Mouse (Mus musculus): ENCODE measurements around the gene Gm7138. TPM values are rescaled to one million over a fixed set of nuclear protein-coding genes. Genes with fewer than 3 reads are reported as not detected.

The Gm7138 gene
- not detected in 2 replicates for polyA plus RNA-seq (2012; ENCODE audit: low replicate concordance)

DNA sequence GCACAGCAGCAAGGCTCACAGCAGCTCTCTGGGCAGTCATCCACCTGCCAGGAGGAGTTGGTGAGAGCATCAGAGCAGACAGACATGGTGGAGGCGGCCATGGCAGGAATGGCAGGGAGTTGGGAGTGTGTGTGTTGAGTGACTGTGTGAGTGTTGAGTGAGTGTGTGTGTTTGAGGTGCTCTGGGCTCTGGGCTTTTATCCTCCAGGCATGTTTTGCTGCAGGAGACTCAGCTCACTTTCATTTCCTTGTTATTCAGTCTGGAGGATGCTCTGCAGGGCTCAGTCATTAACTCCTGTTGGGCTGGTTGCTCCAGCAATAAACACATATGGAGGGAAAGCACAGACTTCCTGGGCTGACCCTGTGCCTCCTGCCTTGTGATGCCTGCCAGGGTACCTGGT, at the start of gene Gm7138:
TSS of gene Gm7138 (minus strand) at position 101 of the 400 bp plus-strand sequence.

DNA sequence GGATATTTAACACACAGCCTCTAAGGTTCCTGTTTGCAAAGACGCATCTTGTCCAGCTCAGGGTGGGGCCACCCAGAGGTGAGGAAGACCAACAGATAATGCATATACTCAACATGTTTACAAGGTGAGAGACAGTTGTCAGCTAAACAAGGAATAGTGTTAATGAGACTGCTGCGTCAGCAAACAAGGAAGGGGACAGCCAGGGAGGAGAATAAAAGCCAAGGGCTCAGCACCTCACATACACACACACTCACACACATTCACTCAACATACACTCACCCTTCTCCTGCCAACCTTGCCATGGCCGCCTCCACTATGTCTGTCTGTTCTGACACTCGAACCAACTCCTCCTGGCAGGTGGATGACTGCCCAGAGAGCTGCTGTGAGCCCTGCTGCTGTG, 37.6 kb upstream of the Gm7138 start, which contains the start of gene Gm2696:
TSS of gene Gm2696 (plus strand) at position 301 of the 400 bp plus-strand sequence.

DNA sequence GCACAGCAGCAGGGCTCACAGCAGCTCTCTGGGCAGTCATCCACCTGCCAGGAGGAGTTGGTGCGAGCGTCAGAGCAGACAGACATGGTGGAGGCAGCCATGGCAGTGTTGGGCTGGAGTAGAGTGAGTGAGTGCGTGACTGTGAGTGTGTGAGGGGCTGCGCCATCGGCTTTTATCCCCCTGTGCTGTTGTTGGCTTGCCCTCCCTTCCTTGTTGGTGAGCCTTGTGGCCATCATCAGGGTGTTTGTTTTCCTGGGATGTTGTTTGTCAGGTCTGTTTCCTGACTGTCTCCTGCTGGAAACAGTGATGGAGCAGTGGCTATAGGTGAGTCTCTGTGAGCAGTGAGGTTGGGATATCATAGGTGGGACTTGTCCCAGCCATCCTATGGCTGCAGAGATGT, 35.0 kb upstream of the Gm7138 start, which contains the start of gene Gm9507:
TSS of gene Gm9507 (minus strand) at position 101 of the 400 bp plus-strand sequence.

DNA sequence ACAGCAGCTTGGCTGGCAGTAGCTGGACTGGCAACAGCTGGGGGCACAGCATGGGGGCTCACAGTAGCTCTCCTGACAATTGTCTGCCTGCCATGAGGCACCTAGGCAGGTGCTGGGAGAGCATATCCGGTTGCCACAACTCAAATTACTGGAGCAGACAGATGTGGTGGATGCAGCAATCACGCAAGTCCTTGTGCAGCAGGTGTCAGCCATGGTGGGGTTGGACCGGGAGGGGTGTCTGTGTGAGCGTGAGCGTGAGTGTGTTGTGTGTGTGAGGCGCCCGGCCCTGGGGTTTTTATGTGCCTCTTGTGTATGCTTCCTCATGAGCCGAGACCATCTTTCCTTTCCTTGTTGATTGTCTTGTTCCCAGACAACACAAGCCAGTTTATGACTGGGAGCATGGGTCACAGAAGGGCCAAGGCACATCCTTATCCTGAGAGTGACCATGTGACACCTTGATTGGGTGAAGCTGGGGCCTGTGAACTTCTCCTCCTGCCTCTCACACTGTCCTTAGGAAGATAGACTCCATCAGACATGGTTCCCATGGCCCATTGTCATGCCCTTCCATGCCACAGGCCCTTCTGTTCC, 22.3 kb upstream of the Gm7138 start, which contains the start of gene Gm19668:
TSS of gene Gm19668 (minus strand) at position 213 of the 588 bp plus-strand sequence.

DNA sequence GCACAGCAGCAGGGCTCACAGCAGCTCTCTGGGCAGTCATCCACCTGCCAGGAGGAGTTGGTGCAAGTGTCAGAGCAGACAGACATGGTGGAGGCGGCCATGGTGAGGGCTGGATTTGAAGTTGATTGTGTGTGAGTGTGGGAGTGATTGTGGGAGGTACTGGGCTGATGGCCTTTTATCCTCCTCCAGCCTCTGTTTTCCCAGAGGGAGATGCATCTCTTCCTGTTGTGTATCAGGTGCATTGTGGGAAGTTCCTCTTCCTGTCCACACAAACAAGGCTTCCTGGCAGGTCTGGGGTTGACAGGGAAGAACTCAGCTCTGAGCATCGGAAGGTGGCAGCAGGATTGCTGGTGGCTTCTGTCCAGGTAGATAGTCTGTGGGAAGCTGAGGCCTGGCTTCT, 18.2 kb upstream of the Gm7138 start, which contains the start of gene Gm9639:
TSS of gene Gm9639 (minus strand) at position 101 of the 400 bp plus-strand sequence.

DNA sequence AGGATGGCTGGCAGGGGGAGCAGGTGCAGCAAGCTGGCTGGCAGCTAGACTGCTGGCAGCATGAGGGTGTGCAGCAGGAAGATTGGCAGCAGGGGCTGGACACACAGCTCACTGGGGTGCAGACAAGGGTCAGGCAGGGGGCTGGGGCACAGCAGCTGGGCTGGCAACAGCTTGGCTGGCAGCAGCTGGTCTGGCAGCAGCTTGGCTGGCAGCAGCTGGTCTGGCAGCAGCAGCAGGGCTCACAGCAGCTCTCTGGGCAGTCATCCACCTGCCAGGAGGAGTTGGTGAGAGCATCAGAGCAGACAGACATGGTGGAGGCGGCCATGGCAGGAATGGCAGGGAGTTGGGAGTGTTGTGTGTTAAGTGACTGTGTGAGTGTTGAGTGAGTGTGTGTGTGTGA, 11.1 kb upstream of the Gm7138 start, which contains the start of gene Gm7137:
TSS of gene Gm7137 (minus strand) at position 325 of the 400 bp plus-strand sequence.

DNA sequence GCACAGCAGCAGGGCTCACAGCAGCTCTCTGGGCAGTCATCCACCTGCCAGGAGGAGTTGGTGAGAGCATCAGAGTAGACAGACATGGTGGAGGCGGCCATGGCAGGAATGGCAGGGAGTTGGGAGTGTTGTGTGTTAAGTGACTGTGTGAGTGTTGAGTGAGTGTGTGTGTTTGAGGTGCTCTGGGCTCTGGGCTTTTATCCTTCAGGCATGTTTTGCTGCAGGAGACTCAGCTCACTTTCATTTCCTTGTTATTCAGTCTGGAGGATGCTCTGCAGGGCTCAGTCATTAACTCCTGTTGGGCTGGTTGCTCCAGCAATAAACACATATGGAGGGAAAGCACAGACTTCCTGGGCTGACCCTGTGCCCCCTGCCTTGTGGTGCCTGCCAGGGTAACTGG, 5.7 kb upstream of the Gm7138 start, which contains the start of gene Gm3250:
TSS of gene Gm3250 (minus strand) at position 101 of the 400 bp plus-strand sequence.

DNA sequence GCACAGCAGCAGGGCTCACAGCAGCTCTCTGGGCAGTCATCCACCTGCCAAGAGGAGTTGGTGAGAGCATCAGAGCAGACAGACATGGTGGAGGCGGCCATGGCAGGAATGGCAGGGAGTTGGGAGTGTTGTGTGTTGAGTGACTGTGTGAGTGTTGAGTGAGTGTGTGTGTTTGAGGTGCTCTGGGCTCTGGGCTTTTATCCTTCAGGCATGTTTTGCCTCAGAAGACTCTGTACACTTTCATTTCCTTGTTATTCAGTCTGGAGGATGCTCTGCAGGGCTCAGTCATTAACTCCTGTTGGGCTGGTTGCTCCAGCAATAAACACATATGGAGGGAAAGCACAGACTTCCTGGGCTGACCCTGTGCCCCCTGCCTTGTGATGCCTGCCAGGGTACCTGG, 5.5 kb downstream of the Gm7138 start, which contains the start of gene Gm3238:
TSS of gene Gm3238 (minus strand) at position 101 of the 400 bp plus-strand sequence.

DNA sequence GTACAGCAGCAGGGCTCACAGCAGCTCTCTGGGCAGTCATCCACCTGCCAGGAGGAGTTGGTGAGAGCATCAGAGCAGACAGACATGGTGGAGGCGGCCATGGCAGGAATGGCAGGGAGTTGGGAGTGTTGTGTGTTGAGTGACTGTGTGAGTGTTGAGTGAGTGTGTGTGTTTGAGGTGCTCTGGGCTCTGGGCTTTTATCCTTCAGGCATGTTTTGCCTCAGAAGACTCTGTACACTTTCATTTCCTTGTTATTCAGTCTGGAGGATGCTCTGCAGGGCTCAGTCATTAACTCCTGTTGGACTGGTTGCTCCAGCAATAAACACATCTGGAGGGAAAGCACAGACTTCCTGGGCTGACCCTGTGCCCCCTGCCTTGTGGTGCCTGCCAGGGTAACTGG, 17.2 kb downstream of the Gm7138 start, which contains the start of gene Gm3233:
TSS of gene Gm3233 (minus strand) at position 101 of the 400 bp plus-strand sequence.

DNA sequence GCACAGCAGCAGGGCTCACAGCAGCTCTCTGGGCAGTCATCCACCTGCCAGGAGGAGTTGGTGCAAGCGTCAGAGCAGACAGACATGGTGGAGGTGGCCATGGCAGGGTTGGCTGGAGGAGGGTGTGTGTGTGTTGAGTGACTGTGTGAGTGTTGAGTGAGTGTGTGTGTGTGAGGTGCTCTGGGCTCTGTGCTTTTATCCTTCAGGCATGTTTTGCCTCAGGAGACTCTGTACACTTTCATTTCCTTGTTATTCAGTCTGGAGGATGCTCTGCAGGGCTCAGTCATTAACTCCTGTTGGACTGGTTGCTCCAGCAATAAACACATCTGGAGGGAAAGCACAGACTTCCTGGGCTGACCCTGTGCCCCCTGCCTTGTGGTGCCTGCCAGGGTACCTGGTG, 25.5 kb downstream of the Gm7138 start, which contains the start of gene Gm9736:
TSS of gene Gm9736 (minus strand) at position 101 of the 400 bp plus-strand sequence.

DNA sequence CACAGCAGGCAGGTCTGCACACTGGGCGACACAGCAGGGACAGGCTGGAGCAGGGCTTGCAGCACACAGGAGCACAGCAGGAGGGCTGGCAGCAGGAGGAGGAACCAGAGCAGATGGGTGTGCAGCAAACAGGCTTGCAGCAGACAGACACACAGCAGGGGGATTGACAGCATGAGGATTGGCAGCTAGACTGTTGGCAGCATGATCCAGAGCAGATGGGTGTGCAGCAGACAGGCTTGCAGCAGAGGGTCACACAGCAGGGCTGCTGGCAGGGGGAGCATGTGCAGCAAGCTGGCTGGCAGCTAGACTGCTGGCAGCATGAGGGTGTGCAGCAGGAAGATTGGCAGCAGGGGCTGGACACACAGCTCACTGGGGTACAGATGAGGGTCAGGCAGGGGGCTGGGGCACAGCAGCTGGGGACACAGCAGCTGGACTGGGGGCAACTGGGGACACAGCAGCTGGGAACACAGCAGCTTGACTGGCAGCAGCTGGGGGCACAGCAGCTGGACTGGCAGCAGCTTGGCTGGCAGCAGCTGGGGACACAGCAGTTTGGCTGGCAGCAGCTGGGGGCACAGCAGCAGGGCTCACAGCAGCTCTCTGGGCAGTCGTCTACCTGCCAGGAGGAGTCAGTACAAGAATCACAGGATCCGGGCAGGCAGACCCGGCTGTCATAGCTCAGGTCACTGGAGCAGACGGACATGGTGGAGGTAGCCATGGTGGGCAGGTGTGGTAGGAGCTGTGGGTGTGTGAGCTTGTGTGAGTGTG, 34.6 kb downstream of the Gm7138 start, which contains the start of gene Gm18596:
TSS of gene Gm18596 (minus strand) at position 715 of the 765 bp plus-strand sequence.

Other genes with a start within 250 kb of the Gm7138 start
- 3.8 and 15.3 TPM in 2 replicates for gene Itgb2, start 246.7 kb downstream of the Gm7138 start, polyA plus RNA-seq (2012; ENCODE audit: low replicate concordance)
- gene Pttg1ip, start 195.2 kb downstream of the Gm7138 start, polyA plus RNA-seq (2012; ENCODE audit: low replicate concordance): 22.2 and 37.6 TPM in 2 replicates
- 36.3 and 57.5 TPM in 2 replicates for gene Sumo3, start 170.8 kb downstream of the Gm7138 start, polyA plus RNA-seq (2012; ENCODE audit: low replicate concordance)
- not detected in 2 replicates for gene Gm49325, start 170.7 kb downstream of the Gm7138 start, polyA plus RNA-seq (2012; ENCODE audit: low replicate concordance)
- 15.4 and 47.2 TPM in 2 replicates for gene Ube2g2, start 154.7 kb downstream of the Gm7138 start, polyA plus RNA-seq (2012; ENCODE audit: low replicate concordance)
- 0.10 and 0.16 TPM in 2 replicates for gene Tspear, start 90.4 kb downstream of the Gm7138 start, polyA plus RNA-seq (2012; ENCODE audit: low replicate concordance)
- gene Gm19402, start 86.2 kb downstream of the Gm7138 start, polyA plus RNA-seq (2012; ENCODE audit: low replicate concordance): not detected in 2 replicates
- gene Gm9508, start 79.7 kb downstream of the Gm7138 start, polyA plus RNA-seq (2012; ENCODE audit: low replicate concordance): not detected in 2 replicates
- not detected in 2 replicates for gene Gm10272, start 70.3 kb downstream of the Gm7138 start, polyA plus RNA-seq (2012; ENCODE audit: low replicate concordance)
- not detected in 2 replicates for gene Gm10024, start 65.5 kb downstream of the Gm7138 start, polyA plus RNA-seq (2012; ENCODE audit: low replicate concordance)
- gene Gm10142, start 61.1 kb downstream of the Gm7138 start, polyA plus RNA-seq (2012; ENCODE audit: low replicate concordance): not detected in 2 replicates
- not detected in 2 replicates for gene Krtap12-1, start 56.3 kb downstream of the Gm7138 start, polyA plus RNA-seq (2012; ENCODE audit: low replicate concordance)
- gene Gm10100, start 50.5 kb downstream of the Gm7138 start, polyA plus RNA-seq (2012; ENCODE audit: low replicate concordance): not detected in 2 replicates
- gene Gm18596, start 34.3 kb downstream of the Gm7138 start, polyA plus RNA-seq (2012; ENCODE audit: low replicate concordance): 0.22 TPM in 1 of 2 replicates, not detected in the other
- not detected in 2 replicates for gene Gm9736, start 25.6 kb downstream of the Gm7138 start, polyA plus RNA-seq (2012; ENCODE audit: low replicate concordance)
- gene Gm3233, start 17.3 kb downstream of the Gm7138 start, polyA plus RNA-seq (2012; ENCODE audit: low replicate concordance): not detected in 2 replicates
- 0.28 TPM in 1 of 2 replicates, not detected in the other for gene Gm3238, start 5.6 kb downstream of the Gm7138 start, polyA plus RNA-seq (2012; ENCODE audit: low replicate concordance)
- gene Gm3250, start 5.6 kb upstream of the Gm7138 start, polyA plus RNA-seq (2012; ENCODE audit: low replicate concordance): not detected in 2 replicates
- gene Gm7137, start 11.3 kb upstream of the Gm7138 start, polyA plus RNA-seq (2012; ENCODE audit: low replicate concordance): not detected in 2 replicates
- not detected in 2 replicates for gene Gm9639, start 18.1 kb upstream of the Gm7138 start, polyA plus RNA-seq (2012; ENCODE audit: low replicate concordance)
- not detected in 2 replicates for gene Gm19668, start 22.2 kb upstream of the Gm7138 start, polyA plus RNA-seq (2012; ENCODE audit: low replicate concordance)
- gene Gm9507, start 34.9 kb upstream of the Gm7138 start, polyA plus RNA-seq (2012; ENCODE audit: low replicate concordance): not detected in 2 replicates
- not detected in 2 replicates for gene Gm2696, start 37.7 kb upstream of the Gm7138 start, polyA plus RNA-seq (2012; ENCODE audit: low replicate concordance)
- gene Krtap10-4, start 50.2 kb upstream of the Gm7138 start, polyA plus RNA-seq (2012; ENCODE audit: low replicate concordance): not detected in 2 replicates
- not detected in 2 replicates for gene Krtap10-10, start 59.0 kb upstream of the Gm7138 start, polyA plus RNA-seq (2012; ENCODE audit: low replicate concordance)
- gene Gm36176, start 69.9 kb upstream of the Gm7138 start, polyA plus RNA-seq (2012; ENCODE audit: low replicate concordance): not detected in 2 replicates
- gene Gm10318, start 75.9 kb upstream of the Gm7138 start, polyA plus RNA-seq (2012; ENCODE audit: low replicate concordance): not detected in 2 replicates
- gene Gm3285, start 85.0 kb upstream of the Gm7138 start, polyA plus RNA-seq (2012; ENCODE audit: low replicate concordance): not detected in 2 replicates
- 0.09 and 0.15 TPM in 2 replicates for gene Lrrc3, start 125.6 kb upstream of the Gm7138 start, polyA plus RNA-seq (2012; ENCODE audit: low replicate concordance)
- gene Trpm2, start 193.6 kb upstream of the Gm7138 start, polyA plus RNA-seq (2012; ENCODE audit: low replicate concordance): 2.6 and 5.5 TPM in 2 replicates
- 16.9 and 22.6 TPM in 2 replicates for gene 1810043G02Rik, start 201.6 kb upstream of the Gm7138 start, polyA plus RNA-seq (2012; ENCODE audit: low replicate concordance)
- 84.1 and 114 TPM in 2 replicates for gene Pfkl, start 233.1 kb upstream of the Gm7138 start, polyA plus RNA-seq (2012; ENCODE audit: low replicate concordance)

All from leukemia stem cell, adult 10-12 weeks (primary cell).